Mouse (Mus musculus) large intestine, adult 2 months (tissue): Measurements from ENCODE around the gene Osbpl9. TPM values are rescaled to one million over a fixed set of nuclear protein-coding genes. Genes with fewer than 3 reads are reported as not detected.
A peak's percentile ranks its signal among the peaks of the same experiment; 100 is the strongest.

Experiments used
- DNase-seq: peaks from one replicate; pipeline ENCODE4 v3.0.0-alpha.2; 2012; ENCODE audit warnings: low read depth, low spot score
- WGBS: fragments of 180-500 bp; shearing (Covaris S2); methylation state at CpG from one replicate; pipeline ENCODE4 v1.1.7; 2018; 5-methylcytosine and 5-hydroxymethylcytosine counted together
- polyA plus RNA-seq: library from polyadenylated mRNA; depleted of rRNA; stranded (reverse); fragments of >200 nt; gene quantifications from 2 replicates; pipeline ENCODE4 v1.2.3, GENCODE M21; 2012

Osbpl9 gene
- polyA plus RNA-seq, 1 experiment: 40.6 TPM

DNA sequence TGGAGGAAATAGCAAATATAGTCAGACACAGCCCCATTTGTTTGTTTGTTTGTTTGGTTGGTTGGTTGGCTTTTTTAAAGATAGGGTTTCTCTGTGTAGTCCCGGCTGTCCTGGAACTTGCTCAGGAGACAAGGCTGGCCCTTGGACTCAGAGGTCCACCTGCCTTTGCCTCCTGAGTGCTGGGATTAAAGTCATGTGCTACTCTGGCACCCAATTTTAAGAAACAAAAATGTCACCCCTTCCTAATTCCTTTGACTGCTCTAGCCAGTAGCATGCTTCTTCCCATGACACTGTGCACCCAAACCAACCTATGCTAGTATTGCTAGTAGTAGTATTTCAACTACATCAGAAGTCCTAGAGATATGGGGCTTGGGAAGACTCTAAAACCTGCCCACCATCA lies 87.8 kb downstream of the Osbpl9 start:
- DNase-seq: no peak
- 89% methylated on average over 1 of the region's 1 CpGs for WGBS

DNA sequence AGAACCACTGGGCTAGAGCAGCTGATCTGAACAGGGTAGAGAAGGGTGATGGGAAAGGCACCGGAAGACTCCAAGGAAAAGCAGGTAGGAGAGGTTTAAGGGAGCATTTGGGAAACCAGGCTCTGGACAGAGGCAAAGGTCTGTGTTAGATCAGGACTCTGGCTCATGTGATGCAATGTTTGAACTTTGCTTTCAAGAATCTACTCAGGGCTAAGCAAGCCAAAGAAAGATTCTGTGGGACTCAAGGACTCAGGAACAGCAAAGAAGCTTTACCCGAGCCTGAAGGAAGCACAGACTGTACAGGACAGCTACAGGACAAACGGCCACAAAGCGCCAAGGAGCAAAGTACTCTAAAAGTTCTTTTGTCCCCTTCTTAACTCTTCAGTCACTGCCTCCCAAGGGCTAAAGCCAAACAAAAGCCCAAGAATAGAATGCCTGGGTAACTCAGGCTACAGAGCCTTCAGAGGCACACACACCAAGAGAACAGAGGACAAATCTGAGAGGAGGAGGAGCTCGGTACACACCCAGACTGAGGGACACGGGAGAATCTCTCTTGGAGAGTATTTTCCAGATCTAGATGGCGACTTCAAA lies 89.1 kb downstream of the Osbpl9 start:
- WGBS: 46% methylated on average over 7 of the region's 7 CpGs
- DNase-seq: no peak

DNA sequence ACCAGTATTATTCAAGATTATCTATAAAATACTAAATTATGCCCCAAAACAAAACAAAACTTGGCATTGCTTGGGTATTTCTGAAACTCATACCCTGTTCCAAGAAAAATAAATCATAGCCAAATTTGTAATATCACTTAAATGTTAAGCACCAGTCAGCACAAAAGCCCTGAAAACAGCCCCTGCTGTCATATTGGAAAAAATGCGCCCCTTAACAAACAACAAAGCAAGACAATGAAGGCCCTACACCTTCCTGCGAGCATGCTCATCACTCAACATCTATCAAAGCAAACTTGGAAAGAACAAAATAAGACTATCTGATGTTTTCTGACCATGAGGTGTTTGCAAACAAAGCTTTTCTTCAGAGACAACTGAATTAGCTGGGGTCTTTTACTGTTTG lies 91.1 kb downstream of the Osbpl9 start:
- DNase-seq: no peak
- WGBS: 91% methylated on average over 2 of the region's 2 CpGs

DNA sequence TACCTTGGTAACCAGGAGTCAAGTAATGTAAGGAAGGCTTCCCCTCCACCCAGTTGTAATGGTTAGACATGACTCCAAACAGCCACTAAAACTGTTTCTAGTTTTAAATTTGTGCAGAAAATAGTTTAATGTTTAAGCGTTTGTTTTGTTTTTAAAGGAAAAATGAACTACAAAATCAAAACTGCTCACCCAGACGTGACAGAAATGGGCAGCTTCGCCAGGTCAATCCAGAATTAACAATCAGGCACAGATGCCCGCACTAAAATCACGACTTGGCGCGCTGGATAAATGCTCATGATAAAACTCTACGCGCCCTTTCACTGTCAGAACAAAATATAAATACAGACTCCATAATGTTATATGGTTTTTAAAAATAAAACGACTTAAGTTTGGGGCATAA lies 92.4 kb downstream of the Osbpl9 start:
- DNase-seq: no peak
- 89% methylated on average over 10 of the region's 10 CpGs for whole genome bisulfite sequencing

DNA sequence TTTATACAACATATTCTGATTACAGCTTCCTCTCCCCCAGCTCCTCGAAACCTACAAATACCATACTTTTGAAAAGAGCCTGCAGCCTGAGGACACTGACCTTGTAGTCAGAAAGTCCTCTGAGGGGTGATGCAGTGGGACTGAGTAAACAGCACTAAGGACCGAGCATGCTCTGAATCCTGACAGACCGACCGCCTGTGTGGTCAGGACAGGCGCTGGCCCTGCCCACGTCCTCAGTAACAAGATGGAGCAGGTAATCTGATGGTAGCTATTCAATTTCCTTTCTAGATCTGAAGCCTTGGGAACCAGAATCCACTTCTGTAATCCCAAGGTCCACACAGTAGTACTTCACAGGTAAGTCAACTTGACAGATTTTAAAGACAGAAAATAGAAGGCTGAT lies 93.1 kb downstream of the Osbpl9 start:
- 89% methylated on average over 6 of the region's 6 CpGs for WGBS
- no peak for DNase-seq

DNA sequence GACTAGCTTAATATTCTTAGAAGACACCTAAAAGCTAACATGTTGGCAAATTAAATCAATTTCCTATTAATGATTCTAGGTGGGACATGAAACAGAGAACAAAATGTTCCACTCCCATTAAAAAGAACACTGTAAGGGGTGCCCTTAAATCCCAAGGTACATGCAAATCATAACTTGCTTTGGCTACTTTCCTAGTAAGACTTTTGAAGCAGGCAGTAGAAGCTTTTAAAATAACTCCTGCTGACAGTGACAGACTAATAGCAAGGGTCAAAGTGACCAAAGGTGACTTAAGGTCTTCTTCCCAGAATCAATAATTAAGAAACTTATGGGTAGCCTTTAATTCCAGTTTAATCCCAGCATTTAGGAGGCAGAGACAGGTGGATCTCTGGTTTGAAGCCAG lies 95.5 kb downstream of the Osbpl9 start:
- DNase-seq: no peak

DNA sequence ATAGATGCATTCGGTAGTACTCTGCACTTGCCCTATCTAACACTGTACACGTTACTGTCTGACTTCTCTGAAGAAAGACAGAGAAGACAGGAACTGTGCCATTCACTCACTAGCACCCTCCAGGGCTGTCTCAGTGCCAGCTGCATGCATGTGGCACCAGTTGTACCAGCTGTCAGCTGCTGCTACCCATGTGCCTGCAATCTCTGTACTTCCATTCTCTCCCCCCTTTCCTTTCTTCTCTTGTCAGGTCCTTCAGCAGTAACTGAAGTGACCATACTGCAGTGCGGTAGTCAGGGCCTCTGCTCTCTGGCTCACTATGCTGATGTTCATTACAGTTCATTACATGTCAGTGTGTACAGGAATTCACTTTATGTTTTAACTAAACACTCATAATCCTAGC lies 96.0 kb downstream of the Osbpl9 start:
- DNase-seq: no peak
- 65% methylated on average over 3 of the region's 3 CpGs for WGBS

DNA sequence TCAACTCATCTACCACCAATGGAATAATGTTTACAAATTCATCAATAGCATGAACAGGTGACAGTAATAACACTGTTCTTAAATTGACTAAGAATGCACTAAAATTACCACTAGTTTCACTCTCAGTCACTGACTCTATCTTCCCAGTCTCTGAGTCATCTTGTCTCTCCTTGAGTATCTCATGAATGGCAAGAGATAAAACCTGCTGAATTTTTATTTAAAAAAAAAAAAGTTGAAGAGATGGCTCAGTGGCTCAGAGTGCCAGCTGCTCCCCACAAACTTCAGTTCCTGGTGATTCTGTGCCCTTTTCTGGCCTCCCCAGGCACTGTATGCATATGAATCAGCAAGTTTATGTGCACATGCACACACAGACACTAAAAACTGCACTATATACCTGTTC lies 96.8 kb downstream of the Osbpl9 start:
- DNase-seq: no peak

DNA sequence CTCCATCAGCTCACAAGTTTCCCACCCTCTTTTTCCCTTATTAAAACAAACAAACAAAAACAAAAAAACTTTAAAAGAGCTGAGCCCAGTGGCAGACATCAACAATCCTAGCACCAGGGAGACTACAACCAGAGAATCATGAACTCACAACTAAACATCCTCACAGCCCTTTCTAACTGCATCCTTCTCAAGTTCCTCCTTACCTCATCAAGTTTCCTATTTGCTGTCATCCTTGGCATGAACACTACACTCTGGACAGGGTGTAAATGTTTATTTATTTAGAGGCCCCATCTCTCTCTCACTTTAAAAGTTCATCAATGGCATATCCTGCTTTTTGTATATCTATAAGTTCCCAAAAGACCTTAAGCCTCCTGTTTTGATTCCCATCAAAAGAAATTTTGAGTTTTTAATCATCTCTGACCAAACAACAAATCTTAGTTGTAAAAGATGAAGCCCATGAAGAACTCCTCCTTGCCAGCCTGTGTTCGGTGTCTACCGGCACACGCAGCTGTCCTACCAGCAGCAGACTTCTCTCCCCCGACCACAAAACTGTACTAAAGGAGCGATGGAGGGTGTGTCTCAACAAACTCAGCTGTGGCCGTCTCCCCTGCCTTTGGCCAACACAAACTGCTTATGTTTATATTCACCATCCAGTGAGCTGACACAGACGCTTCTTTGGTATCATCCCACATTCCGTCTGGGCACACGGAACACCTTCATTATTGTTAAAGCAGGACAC lies 98.8 kb downstream of the Osbpl9 start:
- 61% methylated on average over 9 of the region's 9 CpGs for WGBS
- no peak for DNase-seq

DNA sequence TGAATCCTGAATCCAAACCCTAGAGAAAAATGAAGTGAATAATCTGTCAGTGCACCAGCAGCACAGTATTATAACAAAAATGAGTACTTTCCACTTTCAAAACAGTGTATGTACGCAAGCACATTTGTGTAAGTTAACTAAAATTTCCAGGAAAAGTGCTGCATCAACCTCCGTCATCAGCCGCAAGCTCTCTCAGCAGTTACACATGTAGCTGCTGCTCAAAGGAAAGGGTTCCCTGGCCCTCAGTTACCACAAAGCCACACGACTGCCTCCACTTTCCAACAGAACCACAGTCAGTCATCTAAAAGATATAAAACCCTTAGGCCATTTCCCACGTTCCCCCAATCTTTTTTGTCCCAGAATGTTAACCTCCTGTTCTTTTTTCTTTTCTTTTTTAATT lies 99.5 kb downstream of the Osbpl9 start:
- WGBS: 90% methylated on average over 5 of the region's 5 CpGs
- DNase-seq: no peak

DNA sequence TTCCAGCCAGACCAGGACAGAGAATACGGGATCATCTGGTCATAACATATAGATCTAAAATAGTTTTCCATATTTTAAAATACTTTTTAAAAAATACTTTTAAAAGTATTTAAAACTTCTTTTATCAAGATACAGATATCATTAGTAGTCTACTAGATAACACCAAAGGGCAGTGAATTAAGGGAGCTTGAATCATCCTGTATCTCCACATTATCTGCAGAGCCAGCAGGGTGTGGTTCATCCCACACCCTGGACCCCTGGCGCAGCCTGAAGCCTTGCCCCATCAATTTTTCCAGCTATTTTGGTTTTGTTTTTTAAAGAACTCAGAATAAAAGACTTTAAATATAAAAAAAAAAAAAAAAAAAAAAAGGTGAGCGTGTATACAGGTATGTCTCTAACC lies 103.2 kb downstream of the Osbpl9 start:
- WGBS: 97% methylated on average over 3 of the region's 3 CpGs
- DNase-seq: no peak

DNA sequence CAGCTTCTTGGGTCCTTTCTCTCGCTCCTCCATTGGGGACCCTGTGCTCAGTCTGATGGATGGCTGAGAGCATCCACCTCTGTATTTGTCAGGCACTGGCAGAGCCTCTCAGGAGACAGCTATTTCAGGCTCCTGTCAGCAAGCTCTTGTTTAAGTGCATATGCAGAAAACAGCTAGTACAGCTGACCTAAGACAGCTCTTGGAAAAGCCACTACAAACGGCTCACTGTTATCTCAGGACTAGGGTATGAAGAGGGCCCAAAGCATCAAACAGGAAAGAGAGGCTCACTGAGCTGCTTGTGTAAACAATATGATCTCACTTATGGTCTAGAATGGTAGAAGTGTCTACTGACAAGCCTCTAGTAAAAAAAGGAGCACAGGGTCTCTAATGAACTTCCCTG lies 107.8 kb downstream of the Osbpl9 start:
- WGBS: 54% methylated on average over 2 of the region's 2 CpGs
- DNase-seq: no peak

DNA sequence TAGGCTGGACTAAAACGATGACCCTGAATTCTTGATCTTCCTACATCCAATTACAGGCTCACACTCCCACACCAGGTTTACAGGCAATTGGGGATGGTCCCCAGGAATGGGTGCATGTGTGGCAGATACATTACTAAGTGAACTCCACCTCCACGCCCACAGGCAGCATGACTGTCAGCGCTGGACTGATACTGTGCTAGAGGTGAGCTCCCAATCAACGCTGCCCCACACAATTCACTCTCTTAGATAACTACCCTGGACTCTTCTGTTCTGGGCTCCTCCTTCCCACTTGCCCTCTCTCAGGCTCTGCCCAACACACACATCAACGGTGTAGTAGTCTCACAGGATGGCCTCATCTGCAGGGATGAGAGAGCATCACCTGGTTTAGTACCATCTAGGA lies 109.7 kb downstream of the Osbpl9 start:
- 89% methylated on average over 5 of the region's 5 CpGs for WGBS

DNA sequence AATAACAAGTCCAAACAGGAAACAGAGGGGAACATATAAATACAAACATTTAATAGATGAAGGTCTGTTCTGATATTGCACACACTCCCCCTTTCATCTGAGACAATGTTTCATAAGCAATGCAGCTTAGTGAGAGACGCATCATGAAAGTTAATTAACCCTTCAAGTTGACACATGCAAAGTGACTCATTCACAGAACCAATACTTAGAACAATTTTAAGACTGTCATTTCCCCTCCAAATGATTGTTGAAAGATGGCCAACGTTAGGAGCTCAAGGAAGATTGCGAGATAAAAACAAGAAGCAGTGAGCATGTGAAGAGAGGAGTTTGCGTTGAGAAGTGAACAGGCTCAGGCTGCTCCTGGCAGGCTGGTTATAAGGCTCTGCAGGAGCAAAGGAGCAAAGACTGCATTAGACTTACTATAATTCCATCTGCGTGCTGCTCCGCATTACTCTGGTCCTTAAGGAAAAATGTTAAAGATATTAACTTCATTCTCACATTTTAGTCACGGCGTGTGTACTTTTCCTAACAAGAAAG lies 110.8 kb downstream of the Osbpl9 start:
- DNase-seq: no peak
- 73% methylated on average over 8 of the region's 8 CpGs for WGBS

More for the DNA sequence above, 109.7 kb downstream of the Osbpl9 start:
- DNase-seq: no peak

DNA sequence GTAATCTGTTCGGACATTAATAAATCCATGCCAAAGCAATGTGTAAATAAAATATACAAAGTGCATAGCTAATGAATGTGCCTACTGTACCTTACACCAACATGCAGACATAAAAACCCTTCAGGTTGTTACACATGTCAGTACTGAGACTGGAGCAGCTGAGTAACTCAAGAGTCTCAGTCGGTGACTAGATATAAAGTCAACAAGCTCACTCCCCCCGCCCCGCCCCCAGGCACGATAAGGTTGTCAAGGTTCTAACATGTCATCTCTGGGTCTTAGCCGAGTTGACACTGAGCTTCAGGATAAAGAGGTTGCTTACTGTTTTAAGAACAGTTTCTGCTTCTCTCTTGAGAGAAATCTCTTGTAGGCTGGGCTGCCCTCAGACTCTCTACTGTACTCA lies 112.1 kb downstream of the Osbpl9 start:
- no peak for DNase-seq
- WGBS: 30% methylated on average over 6 of the region's 6 CpGs

DNA sequence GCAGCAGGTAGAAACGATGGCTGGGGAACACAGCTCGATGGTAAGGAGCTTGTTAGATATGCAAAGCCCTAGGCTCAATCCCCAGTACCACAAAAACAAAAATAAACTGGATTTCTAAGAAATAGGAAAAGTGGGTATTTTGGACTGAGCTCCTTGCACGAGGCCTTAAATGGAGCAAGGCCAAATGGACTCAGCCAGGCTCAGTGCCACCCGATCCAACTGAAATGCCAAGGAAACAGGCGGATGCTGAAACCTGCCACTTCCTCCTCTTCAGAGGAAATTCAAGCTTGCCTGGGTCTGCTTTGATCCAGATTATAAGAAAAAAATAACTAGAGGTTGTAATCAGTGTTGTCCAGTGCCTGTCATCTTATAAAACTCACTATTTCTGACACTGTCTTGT lies 112.9 kb downstream of the Osbpl9 start:
- DNase-seq: no peak
- 83% methylated on average over 5 of the region's 5 CpGs for WGBS

DNA sequence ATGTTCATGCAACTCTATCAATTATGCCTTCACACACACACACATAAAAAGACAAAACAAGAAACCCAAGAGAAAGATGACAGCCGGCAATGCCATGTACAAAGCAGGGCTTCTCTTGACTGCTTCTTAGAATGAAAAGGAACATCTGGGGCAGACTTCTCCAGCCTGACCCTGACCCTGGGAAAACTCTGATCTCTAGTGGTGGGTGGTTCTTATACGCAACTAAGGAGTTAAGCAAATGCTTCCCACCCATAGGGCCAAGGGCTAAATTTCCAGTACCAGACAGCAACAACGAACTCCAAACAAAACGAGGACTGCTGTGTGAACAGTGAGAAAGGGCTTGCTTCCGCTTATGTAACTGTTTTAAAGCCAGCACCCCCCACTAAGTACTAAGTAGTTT lies 122.0 kb downstream of the Osbpl9 start:
- 59% methylated on average over 5 of the region's 5 CpGs for WGBS
- no peak for DNase-seq

DNA sequence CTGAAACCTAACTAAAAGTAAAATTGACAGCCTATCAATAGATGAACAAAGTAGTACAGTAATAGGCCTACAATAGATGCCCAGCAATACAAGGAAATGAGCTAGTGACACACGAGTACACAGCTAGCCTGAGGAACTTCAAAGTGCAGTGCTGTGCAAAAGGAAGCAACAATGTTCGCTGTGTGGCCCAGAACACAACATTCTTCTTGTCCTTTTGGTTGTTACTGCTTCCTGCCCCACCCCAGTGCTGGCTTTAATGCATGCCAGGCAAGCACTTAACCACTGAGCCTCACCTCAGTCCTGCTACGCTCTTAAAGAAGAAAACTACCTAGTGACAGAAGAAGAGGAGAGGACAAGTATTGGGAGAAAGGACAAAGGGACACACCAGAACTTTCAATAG lies 122.4 kb downstream of the Osbpl9 start:
- DNase-seq: peak; percentile 14
- WGBS: 24% methylated on average over 3 of the region's 3 CpGs

DNA sequence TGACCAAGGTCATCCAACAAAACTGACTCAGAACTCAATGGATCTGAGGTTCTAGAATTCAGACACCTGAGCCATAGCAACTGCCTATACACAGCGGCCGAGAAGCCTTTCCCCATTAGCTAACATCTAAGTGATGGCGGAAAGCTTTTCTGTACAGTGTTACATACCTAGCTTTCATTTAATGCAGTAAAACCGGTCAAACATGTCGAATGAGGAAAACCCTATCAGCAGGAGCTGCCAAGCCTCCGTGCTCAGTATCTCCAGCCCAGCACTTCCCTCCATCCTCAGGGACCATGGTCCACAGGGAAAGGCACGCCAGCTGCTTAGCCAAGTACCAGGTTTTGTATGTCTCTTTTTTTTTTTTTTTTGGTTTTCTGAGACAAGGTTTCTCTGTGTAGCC lies 123.1 kb downstream of the Osbpl9 start:
- 65% methylated on average over 7 of the region's 7 CpGs for WGBS

DNA sequence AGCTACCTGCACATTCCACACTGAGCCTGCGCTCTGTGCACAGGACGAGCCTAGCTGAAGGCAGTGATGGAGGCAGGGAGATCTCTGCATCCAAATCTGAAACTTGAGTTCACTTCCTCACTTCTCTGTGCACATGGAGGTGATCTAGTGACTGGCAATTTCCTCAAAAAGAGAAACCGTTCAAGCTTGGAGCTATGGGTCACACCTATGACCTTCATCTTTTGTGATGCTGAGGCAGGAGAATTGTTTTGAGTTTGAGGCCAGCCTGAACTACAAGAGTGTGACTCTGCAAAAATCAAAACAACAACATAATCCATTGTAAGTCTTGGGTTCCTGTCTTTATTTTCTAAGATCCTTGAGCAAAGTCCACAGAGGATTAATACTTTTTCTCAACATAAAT lies 128.8 kb downstream of the Osbpl9 start:
- DNase-seq: no peak
- 87% methylated on average over 3 of the region's 3 CpGs for WGBS

More for the DNA sequence above, 123.1 kb downstream of the Osbpl9 start:
- DNase-seq: no peak

DNA sequence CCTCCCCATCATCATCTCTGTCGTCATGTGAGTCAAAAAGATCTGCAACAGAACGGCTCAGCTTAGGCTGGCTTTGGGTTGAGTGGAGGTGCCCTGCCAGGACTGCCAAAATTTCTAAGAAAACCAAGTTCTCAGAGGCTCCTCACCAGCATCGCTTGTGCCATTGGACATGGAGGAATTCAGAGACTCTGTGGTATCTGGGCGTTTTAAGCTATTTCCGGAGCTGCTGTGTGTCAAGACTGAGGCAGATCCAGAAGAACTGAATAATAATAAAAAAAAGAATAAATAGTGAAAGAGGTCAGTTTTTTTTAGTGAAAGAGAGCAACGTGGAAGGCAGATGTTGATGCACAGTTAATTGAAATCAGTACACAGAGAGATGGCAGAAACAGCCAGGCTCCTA lies 129.2 kb downstream of the Osbpl9 start:
- no peak for DNase-seq

DNA sequence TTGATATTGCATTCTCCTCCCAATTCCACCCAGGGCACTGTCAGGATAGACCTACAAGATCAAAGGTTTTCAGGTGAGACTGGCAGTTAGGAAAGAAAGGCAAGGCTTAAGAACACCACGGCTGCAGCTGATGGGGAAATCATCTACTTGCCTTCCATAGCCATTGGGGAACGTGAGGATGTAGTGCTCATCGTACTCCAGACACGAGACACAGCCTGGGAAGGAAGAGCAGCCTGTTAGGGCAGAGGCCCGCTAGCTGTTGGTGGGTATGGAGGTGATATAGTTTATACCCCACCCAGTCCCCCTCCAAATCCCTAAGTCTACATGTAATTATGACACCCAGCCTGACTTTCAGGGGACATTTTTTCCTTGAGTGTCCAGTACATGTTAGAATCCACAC lies 136.4 kb downstream of the Osbpl9 start:
- WGBS: 93% methylated on average over 5 of the region's 5 CpGs
- no peak for DNase-seq

More for the DNA sequence above, 129.2 kb downstream of the Osbpl9 start:
- WGBS: 85% methylated on average over 6 of the region's 6 CpGs
